Mouse (Mus musculus): ENCODE data around the gene Diablo.

DNA sequence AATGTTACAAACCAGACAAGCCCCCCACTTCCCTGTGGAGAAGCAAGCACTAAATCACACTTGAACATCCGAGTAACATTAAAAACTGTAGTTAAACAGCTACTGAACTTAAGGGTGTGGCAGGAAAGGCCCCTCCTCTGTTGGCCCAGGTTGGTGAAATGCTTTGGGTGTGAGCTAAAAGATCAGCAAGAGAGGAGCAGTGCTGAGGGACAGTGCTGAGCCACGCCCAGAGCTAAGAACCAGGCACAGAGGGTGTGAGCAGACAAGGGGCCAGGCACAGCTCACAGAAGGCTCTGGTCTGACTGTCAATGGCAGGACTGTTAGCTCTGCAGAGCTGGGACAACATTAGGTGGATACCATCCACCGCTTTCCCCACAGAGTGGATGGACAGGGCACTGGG lies 11.9 kb downstream of the Diablo start:
- no peak for TF ChIP-seq CTCF (conservative IDR thresholded peaks at IDR 0.05; ENCODE audit: low read length)
- TF ChIP-seq NANOG (IDR thresholded peaks at IDR 0.05; ENCODE audit: borderline replicate concordance, low read length) = no peak
- TF ChIP-seq POU5F1 (IDR thresholded peaks at IDR 0.05; ENCODE audit: borderline replicate concordance, low read length) = no peak
